Mouse (Mus musculus): ENCODE data around the gene Olfr1299.

Olfr1299 gene

GRCm38 (mm10) chr2:111661119-111661518 is at the start of gene Olfr1299:
Gene Olfr1299, plus strand, starts transcription at chr2:111661419.
- no peak for DNase-seq (ENCODE audit: low read depth in 1 of 2, low spot score in 2 of 2)

GRCm38 (mm10) chr2:111626397-111626796 is 34.8 kb upstream of the Olfr1299 start, which contains the start of gene Olfr1297:
Gene Olfr1297, minus strand, starts transcription at chr2:111626497.
- no peak for DNase-seq (ENCODE audit: low read depth in 1 of 2, low spot score in 2 of 2)

GRCm38 (mm10) chr2:111649101-111649500 is 12.1 kb upstream of the Olfr1299 start, which contains the start of gene Olfr1298:
Gene Olfr1298, minus strand, starts transcription at chr2:111649201.
- no peak for DNase-seq (ENCODE audit: low read depth in 1 of 2, low spot score in 2 of 2)

Data from monocyte, adult 2 months (primary cell).